In the genomic region with DNA sequence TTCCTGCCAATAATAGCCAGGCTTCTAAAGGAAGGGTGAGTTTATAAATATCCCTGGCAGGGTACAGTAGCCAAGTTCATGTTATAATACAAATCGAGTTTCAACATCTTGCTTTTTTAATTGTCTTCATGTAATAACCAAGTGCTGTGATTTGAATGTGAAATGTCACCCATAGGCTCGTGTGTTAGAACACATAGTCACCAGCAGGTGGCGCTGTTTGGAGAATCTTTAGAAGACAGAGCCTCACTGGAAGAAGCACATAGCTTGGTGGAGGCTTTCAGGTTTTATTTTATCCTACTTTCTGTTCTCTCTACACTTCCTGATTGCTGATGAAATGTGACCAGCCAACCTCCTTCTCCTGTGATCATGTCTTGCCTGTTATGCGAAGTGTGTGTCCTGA, we compare ENCODE assay signal across 18 mouse cellular contexts.
DNase-seq lines count a peak whose midpoint lies in the region; ATAC-seq and TF ChIP-seq lines count a peak whose summit lies in the region.
"Had no signal": no experiment of that assay in that cellular context is flagged by ENCODE, and none has a peak within 500 bp of the region (broad histone marks: within the 10 kb centered on the region; RNA-seq: fewer than 3 reads in every experiment).

No protein-coding gene starts in this region.

- no peaks in the 10 kb centered on the region for H3K9me3 ChIP-seq in ES-E14 (ENCODE audit: control insufficient read depth, insufficient read depth, low read depth, low read length)
- H3K9me3 ChIP-seq: kidney, embryonic 15.5 days; stomach, embryonic 15.5 days had no signal

- no peak overlapping the region for H3K27ac ChIP-seq in left cerebral cortex, adult 2 months
- no peak overlapping the region for H3K27ac ChIP-seq in ES-E14 (ENCODE audit: insufficient read depth, low read depth, low read length, poor library complexity, severe bottlenecking)
- H3K27ac ChIP-seq: embryonic facial prominence, embryonic 13.5 days; kidney, embryonic 15.5 days; macrophage; stomach, embryonic 15.5 days had no signal

- H3K4me1 ChIP-seq in ES-E14 (ENCODE audit: control insufficient read depth in 2 of 2, insufficient read depth in 2 of 2, low read length in 2 of 2, poor library complexity in 1 of 2) = no peaks in the 10 kb centered on the region
- H3K4me1 ChIP-seq: embryonic facial prominence, embryonic 13.5 days; kidney, embryonic 15.5 days; stomach, embryonic 15.5 days had no signal

- no peak overlapping the region for H3K9ac ChIP-seq in ES-E14 (ENCODE audit: insufficient read depth, low read depth, low read length, poor library complexity, severe bottlenecking)
- H3K9ac ChIP-seq: embryonic facial prominence, embryonic 13.5 days; kidney, embryonic 15.5 days; stomach, embryonic 15.5 days had no signal

- peak; percentile 54 for DNase-seq in CD4-positive, CD25-positive, alpha-beta regulatory T cell, adult 2 months (ENCODE audit: low read depth, low spot score)
- DNase-seq in left cerebral cortex, adult 2 months (ENCODE audit: extremely low spot score in 1 of 2, low spot score in 2 of 2) = no peak
- DNase-seq in left cerebral cortex, postnatal 10 days (ENCODE audit: extremely low spot score in 1 of 2, low spot score in 2 of 2) = no peak
- peak; percentile 15 for DNase-seq in ES-E14 (ENCODE audit: low read depth, low spot score)
- DNase-seq in induced T-regulatory cell, adult 2 months (ENCODE audit: low read depth) = peak; percentile 49
- DNase-seq in kidney, adult 11 months = no peak
- DNase-seq: cerebellum, adult 9-10 months; heart, postnatal 4 days; liver; right cerebral cortex, postnatal 4 days had no signal

- H3K36me3 ChIP-seq in ES-E14 (ENCODE audit: control insufficient read depth, insufficient read depth, low read length, poor library complexity, severe bottlenecking) = peaks cover 3% of the 10 kb centered on the region; the same call in 1 of the 2 replicates

- intact Hi-C loops in left cerebral cortex, adult 2 months (cut with DNase I) = no loop called here
- intact Hi-C loops in left cerebral cortex, postnatal 10 days (cut with DNase I) = no loop called here

- TF ChIP-seq CTCF in left cerebral cortex, adult 2 months (IDR thresholded peaks at IDR 0.05) = peak; percentile 45

- ATAC-seq in CD4-positive, CD25-positive, alpha-beta regulatory T cell, adult 4 months = no peak
- ATAC-seq in erythroid progenitor cell, adult 5-6 weeks (replicated peaks; ENCODE audit: low FRiP score, poor library complexity, severe bottlenecking) = no peak
- ATAC-seq: activated CD4-positive, CD25-positive, alpha-beta regulatory T cell, adult 4 months; forebrain, embryonic 14.5 days had no signal

- no peak overlapping the region for H3K4me3 ChIP-seq in left cerebral cortex, adult 2 months
- H3K4me3 ChIP-seq in ES-E14 (ENCODE audit: insufficient read depth in 1 of 2, low read depth in 1 of 2, low read length in 2 of 2, poor library complexity in 1 of 2, severe bottlenecking in 1 of 2) = no peak overlapping the region
- H3K4me3 ChIP-seq: embryonic facial prominence, embryonic 13.5 days; kidney, embryonic 15.5 days; stomach, embryonic 15.5 days had no signal

- in situ Hi-C loops in ES-E14 (cut with MboI; ENCODE audit: low sequenced_read_pairs in 2 of 2, unreplicated experiment in 2 of 2) = no loop called here

TF ChIP-seq in ES-E14, 5 proteins besides CTCF, POLR2A, EP300 and RAD21:
- TF ChIP-seq ZNF384 (IDR thresholded peaks at IDR 0.05; ENCODE audit: low read depth, low read length) (no peak), MAFK (IDR thresholded peaks at IDR 0.05; ENCODE audit: insufficient read depth, low read depth, low read length) (no peak), HCFC1 (IDR thresholded peaks at IDR 0.05; ENCODE audit: borderline replicate concordance, insufficient read depth, low read length) (no peak), ZC3H11A (IDR thresholded peaks at IDR 0.05; ENCODE audit: borderline replicate concordance, low read depth, low read length) (no peak), CHD2 (IDR thresholded peaks at IDR 0.05; ENCODE audit: low read depth, low read length) (no peak)

Comparison
In these comparisons a context has a peak if more than half of its experiments do, and no peak if none do; other contexts are left out.
1. DNase-seq: peak in CD4-positive, CD25-positive, alpha-beta regulatory T cell, adult 2 months (single experiment), ES-E14 (single experiment) and induced T-regulatory cell, adult 2 months (single experiment); none in left cerebral cortex, adult 2 months (0 of 2), left cerebral cortex, postnatal 10 days (0 of 2) and kidney, adult 11 months (single experiment).